Mouse (Mus musculus) layer of hippocampus, adult 11-12 months (tissue): ENCODE measurements at regions not wholly inside any gene's neighbourhood (a gene's known extent, or its start where the extent isn't known, plus 50 kb on each side); places are given as distances from the start of the nearest gene placed in this dataset.
A peak's percentile ranks its signal among the peaks of the same experiment; 100 is the strongest.

ENCODE experiments used
- DNase-seq: peaks from one replicate; pipeline ENCODE4 v3.0.0; 2022; ENCODE audit warnings: low spot score

DNA sequence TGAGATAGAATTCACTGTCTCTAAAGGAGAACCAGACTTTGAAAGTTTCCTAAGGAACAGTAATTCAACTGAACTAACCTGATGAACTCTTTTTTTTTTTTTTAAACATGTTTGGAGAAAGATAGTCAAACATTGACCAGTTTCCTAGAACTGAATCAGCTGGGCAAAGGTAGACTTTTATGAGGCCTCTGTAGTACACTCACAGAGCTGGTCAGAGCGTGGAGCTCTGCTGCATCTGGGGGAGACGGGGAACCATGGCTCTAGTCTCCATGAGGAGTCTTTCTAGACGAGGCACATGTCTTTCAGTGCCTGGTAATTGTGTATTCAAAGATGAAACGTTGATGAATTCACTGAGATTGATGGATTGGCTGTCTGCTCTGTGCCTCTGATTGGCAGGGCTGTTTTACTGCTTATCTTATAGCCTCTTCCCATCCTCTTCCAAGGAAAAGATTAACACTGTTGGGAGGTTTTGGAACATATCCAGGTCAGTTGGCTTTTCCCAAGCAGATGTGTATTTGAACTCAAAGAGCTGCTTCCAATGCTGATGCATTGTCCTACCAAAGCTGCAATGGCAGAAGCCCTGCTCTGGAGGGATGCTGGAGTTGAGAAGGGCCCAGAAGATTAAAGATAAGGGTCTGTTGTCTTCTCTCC is 122.5 kb upstream of the Maf start:
- DNase-seq: no peak

DNA sequence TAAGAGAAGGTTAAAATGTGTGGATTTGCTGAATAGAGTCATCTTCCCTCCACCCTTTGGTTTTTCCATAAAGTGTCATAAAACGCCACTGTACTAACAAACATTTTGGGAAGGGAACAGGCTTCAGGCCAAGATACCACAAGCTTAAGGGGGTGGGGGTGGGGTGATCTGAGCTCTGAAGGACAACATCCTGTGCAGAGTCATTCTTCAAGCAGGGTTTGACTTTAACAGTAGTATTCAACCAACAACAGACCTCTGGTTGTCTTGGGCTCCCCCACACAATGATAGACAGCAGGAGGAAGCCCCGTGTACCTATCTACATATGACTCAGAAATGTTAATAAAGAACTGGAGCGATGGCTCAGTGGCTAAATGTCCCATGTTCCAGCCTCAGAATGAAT is 118.9 kb upstream of the Maf start:
- no peak for DNase-seq

DNA sequence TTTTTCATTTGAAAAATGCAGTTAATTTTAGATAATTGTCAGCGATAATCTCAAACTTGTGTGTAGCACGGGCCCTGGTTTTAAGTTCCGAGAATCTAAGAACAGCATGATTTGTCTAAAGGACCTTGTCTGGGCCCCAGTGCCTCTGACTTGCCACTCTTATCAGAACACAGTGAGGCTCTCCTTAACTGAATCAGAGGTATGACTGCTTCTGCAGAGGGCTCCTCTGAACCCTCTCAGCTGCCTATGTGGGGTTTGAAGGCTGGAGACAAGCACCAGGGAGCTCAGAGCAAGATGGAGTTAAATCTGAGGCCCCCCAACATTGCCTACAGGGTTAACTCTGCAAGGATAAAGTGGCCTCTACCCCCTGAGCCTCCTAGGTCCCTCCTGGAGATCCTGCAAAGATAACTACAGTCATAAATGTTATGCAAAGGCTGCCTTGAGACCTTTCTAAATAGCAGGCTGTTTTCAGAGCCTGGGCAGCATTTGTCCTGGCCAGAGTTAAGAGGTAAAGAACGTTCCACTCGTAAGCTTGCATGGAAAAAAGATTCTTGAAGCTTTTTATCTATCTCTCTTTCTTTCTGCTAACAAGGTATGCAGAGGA is 118.4 kb upstream of the Maf start:
- DNase-seq: no peak

DNA sequence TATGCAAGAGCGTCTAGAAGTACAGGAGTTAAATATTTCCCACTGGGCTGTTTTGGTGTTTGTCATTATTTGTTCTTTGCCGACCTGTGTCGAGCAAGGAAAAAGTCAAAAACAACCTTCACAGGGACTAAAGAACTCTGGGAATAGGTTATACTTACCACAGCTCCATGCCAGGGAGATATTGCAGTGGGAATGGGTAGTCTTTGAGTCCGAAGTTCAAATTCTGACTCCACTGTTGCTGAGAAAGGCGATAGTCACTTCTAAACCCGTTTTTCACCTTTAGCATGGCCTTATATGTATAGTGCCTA is 116.8 kb upstream of the Maf start:
- no peak for DNase-seq

DNA sequence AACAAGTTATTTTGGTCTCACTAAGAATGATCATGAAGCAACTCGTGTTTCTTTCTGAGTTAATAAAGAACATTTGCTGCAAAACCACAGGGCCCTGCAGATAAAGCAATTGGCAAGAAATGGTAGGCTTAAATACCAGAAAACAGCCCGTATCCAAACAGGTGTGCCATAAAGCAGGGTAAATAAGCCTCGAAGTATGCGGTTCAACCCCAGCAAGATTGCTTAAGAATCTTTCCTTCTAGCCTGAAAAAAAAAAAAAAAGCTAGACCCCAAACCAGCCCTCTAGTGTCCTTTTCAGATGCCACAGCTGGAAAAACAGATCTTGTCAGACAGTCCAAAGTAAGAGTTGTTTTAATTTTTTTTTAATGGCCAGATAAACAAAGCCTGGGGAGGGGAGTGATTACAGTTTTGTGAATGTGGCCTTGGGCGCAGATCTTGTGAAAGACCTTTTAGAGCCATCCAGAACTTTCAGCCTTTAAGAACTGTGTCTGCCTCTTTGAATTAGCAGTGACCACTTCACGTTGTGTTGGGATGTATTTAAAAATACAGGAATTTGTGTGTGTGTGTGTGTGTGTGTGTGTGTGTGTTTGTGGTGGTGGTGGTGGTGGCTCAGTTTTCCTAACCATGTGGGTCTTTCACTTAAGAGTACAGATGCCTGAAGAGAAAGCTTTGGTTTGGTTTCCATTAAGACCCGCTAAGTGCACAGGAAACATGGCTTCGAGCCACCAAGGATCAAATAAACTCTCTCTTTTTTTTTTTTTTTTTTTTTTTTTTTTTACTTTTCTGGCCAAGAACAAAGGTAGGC is 116.3 kb upstream of the Maf start:
- no peak for DNase-seq

DNA sequence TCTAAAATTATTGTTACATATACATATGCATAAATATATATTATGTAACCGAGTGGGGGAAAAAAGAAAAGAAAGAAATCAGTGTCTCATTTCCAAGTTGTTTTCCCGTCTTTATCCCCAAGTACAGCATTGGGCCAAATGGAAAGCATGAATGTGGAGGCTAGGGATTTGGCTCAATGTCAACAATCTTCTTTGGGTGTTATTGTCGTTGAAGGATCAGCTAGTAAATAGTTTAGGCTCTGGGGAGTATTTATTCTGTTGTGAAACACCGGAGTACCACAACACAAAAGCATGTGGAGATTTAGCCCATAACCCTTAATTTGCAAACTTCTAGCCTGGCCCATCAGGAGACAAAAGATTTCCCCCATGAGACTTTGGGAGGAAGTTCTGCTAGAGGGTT is 105.8 kb upstream of the Maf start:
- DNase-seq: no peak

DNA sequence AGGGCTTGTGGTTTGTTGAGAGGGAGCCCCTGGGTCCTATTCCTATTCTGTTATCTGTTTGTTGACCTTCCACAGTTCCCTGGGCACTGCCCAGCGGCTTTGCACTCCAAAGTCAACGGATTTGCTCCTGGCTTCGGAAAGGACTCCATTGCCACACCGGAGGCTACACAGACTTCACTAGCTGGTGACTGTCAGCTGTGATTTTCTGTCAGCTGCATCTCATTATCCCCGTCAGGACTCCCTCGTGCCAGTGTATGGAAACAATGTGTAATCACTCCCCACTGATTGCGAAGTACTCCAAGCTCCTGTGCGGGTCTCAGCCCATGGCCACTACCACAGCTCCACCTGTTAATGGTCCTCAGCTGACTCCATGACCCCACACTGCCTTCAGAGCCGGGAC is 99.0 kb upstream of the Maf start:
- DNase-seq: no peak

DNA sequence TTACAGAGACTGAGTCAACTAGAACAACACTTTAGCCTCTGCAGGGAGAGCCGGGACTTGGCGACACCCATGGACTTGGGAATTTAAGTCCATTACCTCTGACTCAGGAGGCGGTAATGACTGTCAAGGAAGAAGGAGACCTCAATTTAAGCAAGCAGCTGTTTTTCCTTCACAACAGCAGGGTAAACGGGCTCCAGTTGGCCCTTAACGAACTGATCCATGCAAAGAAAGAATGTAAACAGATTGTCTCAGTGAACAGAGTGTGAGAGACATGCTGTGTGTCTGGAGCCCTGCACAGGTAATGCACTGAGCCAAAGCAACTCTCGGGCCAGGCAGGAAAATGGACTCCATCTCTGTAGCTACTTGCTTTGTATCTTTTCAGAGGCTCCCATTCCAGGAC is 98.5 kb upstream of the Maf start:
- no peak for DNase-seq

DNA sequence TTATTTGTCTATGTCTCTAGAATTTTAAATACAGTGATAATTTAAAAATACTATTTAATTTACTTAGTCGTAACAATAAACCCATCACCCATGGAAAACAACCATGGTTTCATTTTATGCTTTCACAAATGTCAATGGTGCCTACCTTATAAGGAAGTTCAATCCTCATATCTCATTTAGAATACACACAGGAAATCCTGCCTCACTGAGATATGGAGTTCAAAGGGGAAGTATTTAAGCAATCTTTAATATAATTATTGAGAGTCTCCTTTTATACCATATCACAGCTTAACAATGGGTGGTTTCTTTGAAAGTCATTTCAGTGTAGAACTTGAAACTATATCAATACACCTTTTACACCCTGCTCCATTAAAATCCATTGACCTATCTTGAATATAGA is 86.0 kb upstream of the Maf start:
- DNase-seq: no peak

DNA sequence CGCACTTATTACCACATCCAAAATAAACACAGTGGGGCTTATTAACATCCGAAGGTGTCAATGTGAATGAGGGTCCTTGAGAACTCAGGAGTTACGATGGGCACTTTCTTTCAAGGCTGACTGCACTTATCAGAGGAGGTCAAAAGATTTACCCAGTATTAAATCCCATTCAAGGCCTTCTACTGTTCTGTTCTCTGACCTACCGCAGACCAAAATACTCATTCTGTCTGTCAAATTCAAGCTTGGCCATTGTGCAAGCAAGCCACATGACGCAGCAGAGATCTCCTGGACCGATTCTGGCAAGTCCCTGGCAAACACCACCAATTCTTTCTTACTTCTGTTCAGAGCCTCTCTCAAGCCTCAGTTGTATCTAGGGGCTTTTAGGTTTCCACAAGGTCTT is 80.8 kb upstream of the Maf start:
- no peak for DNase-seq

DNA sequence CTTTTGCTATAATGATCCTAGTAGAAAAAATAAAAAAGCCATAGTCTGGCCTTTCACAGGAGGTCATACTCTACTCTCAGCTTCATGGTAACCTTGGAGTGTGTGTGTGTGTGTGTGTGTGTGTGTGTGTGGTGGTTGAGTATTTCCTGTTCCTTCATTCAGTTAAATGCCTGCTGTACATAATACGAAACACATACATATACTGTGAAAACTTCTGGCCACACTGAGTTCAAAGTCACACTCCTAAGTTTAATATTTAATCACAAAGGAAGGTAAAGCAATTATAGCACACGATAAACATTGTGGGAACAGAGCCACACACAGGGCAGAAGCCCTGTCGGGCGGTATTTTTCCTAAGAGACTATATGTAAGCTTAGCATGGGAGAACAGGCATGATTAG is 78.6 kb upstream of the Maf start:
- DNase-seq: no peak

DNA sequence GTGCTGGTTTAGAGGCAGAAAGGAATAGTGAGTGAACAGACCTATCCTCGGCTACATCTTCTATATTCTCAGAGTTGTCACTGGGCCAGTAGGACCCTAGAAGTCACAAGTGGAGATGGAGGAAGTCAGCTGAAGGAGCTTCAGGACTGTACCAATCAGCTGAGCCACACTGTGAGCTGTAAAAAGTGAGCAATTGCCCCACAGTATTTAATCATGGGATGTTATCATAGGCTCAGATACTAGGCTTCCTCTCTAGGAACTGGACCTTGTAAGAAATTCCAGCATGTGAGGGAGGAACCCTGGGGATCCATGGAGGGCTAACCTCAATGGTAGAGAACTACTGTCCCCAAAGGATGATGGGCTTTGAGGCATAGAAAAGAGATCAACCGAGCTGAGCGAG is 78.2 kb upstream of the Maf start:
- DNase-seq: no peak

DNA sequence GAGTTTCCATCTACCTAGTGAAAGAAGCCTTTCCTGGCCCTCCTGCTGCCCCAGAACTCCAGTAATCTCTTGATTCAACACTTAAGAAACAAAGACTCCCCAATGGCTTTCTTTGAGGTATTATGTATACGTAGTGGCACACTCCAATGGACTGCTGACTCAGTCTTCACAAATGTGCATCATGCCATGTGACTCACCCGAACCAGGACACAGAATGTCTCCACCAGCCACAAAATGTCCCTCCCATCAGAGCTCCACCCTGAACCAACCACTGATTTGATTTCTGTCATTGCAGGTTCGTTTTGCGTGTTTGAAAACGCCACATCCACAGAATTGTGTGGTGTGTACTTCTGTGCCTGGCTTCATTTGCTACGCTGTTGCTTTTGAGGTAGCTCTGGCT is 75.8 kb upstream of the Maf start:
- DNase-seq: no peak

DNA sequence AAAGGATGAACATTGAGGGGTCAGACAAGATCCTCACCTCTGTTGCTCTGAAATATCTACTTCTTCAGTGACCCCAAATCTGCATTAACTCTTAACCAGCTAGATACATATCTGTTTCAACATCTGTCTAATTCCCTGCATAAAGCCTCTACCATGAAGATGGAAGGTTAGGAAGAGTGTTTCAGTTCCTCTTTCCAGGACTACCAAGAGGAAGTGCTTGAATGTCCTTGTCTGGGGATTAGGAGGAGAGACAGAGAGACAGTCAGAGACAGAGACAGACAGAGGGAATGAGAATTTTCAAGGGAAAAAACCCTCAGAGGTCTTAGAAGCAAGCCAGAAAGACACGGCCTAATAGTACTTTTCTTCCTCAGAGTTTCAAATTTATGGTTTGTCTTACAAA is 70.8 kb upstream of the Maf start:
- no peak for DNase-seq

DNA sequence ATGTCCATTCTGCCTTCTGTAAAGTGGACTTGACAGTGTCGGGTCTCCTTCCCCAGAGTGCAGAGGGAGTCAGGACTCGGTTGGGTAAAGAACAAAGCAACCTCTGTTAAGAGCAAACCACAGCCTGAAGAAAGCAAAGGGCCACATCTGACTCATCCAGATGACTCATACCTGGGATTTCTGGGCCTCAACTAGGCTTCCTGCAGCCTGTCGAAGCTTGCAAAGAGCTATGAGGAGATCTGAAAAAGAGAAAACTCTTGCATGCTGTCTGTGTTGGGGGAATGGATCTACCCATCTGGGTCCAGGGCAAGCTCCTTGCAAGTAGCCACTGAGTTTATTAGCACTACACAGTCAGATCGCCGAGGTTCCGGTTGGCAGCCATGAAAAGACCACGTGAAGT is 63.5 kb upstream of the Maf start:
- DNase-seq: no peak

DNA sequence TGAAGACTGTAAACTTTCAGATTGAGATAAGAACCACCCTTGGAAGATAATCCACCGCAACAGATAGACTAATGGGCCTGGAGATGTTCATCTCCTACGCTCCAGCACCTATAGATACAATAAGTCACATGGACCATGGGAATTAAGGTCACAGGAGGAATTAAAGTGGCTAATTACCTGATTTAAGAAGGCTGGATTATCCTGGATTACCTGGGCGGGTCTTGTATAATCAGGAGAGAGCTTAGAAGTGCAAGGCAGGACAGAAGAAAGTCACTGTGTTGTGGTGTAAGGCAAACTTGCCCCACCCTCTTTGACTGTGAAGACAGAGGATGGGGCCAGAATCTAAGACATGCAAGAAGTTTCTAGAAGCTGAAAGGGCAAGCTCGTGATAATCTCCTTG is 61.0 kb upstream of the Maf start:
- DNase-seq: no peak

DNA sequence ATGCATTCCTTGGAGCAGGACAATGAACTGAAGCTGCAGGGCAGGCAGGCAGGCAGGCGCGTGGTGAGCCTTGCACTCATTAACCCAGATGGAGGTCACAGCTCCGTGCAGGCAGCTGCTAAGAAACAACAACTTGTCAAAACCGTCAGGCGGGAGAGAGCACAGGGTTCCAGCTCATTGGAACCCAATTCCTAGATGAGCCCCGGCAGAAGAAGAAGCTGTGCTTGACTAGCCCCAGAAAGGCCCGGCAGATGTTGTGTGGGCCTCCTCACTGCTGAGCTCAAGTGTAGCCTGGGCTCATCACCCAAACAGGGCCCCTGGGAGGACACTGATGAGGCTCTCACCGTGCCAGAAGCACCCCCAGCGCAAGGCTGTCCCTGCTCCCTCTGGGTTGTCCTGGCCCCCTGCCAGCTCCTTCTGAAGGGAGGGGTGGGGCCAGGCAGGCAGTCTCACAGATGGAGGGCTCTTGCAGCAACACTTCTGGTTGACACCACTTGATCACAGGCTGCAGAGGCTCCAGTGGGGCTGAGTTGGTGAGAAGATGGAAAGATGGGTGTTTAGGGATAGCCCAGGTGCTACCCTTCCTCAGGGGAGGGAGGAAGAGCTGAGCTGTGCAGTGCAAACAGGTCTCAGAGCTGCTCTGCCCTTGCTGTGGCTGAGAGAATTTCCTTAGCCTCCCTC is 58.8 kb upstream of the Maf start:
- DNase-seq: peak; percentile 10

DNA sequence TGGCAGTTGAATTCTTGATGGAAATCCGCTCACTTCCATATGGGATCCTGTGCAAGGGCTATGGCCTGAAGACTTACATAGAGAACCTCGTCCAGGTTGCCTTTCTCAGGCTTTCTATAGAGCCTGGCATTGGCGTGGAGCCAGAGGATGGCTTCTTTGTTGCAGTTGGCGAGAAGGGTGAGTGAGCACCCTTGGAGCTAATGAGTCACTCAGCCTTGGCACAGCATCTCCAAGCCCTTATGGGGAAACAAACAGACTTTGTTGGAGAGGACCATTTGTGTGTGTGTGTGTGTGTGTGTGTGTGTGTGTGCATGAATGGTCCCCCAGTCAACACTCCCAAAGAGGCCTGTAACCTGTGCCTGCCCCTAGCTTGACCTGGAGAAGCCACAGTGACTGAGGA is 57.0 kb upstream of the Maf start:
- DNase-seq: peak; percentile 6

DNA sequence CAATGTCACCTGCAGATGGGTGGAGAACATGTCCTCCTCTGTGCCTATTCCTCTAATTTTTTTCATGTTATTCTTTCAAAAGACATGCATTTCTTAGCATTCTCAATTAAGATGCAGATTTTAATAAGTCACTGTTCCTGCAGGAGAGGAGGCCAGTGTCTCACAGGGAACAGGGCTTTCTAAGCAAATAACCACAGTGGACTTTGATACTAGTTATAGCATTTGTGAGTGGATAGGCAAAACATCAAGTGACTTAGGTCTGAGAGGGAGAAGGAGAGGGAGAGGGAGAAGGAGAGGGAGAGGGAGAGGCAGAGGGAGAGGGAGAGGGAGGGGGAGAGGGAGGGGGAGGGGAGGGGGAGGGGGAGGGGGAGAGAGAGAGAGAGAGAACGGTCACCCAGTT is 50.4 kb upstream of the Maf start:
- no peak for DNase-seq
